Mouse (Mus musculus) forebrain, embryonic 14.5 days (tissue): Measurements from ENCODE around the gene Klhdc7a. TPM values are rescaled to one million over a fixed set of nuclear protein-coding genes. Genes with fewer than 3 reads are reported as not detected.

Source experiments
- ATAC-seq: fragments of 200-750 bp; cut with Nextera tagmentation; 2 replicates; pipeline ENCODE4 v1.8.0; 2017; ENCODE audit warnings: mild to moderate bottlenecking, moderate library complexity
- DNase-seq: peaks from one replicate; pipeline ENCODE4 v3.0.0-alpha.2; 2015; ENCODE audit warnings: low spot score
- H3K27ac ChIP-seq: fragments of 300-500 bp; sonication (generic); 2 replicates; pipeline ENCODE4 v1.5.1; 2014; ENCODE audit warnings: low read depth, mild to moderate bottlenecking, control low read depth, low read length, moderate library complexity
- H3K27me3 ChIP-seq: fragments of 300-500 bp; sonication (generic); replicated peaks from 2 replicates; pipeline ENCODE4 v1.6.1; 2014; ENCODE audit warnings: low read length, control low read depth, mixed read lengths; ENCODE audit not compliant: control insufficient read depth, insufficient read depth
- H3K36me3 ChIP-seq: fragments of 300-500 bp; sonication (generic); 2 replicates; pipeline ENCODE4 v1.6.1; 2014; ENCODE audit warnings: low read length, control low read depth; ENCODE audit not compliant: control insufficient read depth, insufficient read depth
- H3K4me1 ChIP-seq: fragments of 300-500 bp; sonication (generic); 2 replicates; pipeline ENCODE4 v1.6.1; 2014; ENCODE audit warnings: antibody characterized with exemption, low read length, control low read depth; ENCODE audit not compliant: control insufficient read depth, insufficient read depth
- H3K4me2 ChIP-seq: fragments of 300-500 bp; sonication (generic); 2 replicates; pipeline ENCODE4 v1.6.1; 2014; ENCODE audit warnings: mild to moderate bottlenecking, control low read depth, low read length
- H3K4me3 ChIP-seq: fragments of 300-500 bp; sonication (generic); 2 replicates; pipeline ENCODE4 v1.5.1; 2014; ENCODE audit warnings: low read depth, low read length, control low read depth
- H3K9ac ChIP-seq: fragments of 300-500 bp; sonication (generic); 2 replicates; pipeline ENCODE4 v1.6.1; 2014; ENCODE audit warnings: mild to moderate bottlenecking, low read length, control low read depth, moderate library complexity
- H3K9me3 ChIP-seq: fragments of 300-500 bp; sonication (generic); replicated peaks from 2 replicates; pipeline ENCODE4 v1.6.1; 2016; ENCODE audit warnings: low read length, control low read depth, mixed read lengths; ENCODE audit not compliant: control insufficient read depth
- WGBS: fragments of 180-500 bp; shearing (Covaris S2); extraction: QIAGEN DNeasy Blood & Tissue Kit; methylation state at CpG from one replicate; pipeline ENCODE4 v1.1.7; 2014; 5-methylcytosine and 5-hydroxymethylcytosine counted together
- microRNA counts: library from miRNA; unstranded; fragments of <30 nt; microRNA quantifications from one replicate; lab custom pipeline; 2016
- microRNA-seq: library from miRNA; unstranded; fragments of <30 nt; microRNA quantifications from one replicate; pipeline ENCODE4, GENCODE M21; 2016
- polyA plus RNA-seq: library from polyadenylated mRNA; unstranded; fragments of >200 nt; fragmentation: Nextera tagmentation; extraction: Ambion mirVana; gene quantifications from 2 replicates; pipeline ENCODE4 v1.2.1, GENCODE M21; 2014

The Klhdc7a gene
- polyA plus RNA-seq, 1 experiment from 2014 or later: 0.22 TPM

DNA sequence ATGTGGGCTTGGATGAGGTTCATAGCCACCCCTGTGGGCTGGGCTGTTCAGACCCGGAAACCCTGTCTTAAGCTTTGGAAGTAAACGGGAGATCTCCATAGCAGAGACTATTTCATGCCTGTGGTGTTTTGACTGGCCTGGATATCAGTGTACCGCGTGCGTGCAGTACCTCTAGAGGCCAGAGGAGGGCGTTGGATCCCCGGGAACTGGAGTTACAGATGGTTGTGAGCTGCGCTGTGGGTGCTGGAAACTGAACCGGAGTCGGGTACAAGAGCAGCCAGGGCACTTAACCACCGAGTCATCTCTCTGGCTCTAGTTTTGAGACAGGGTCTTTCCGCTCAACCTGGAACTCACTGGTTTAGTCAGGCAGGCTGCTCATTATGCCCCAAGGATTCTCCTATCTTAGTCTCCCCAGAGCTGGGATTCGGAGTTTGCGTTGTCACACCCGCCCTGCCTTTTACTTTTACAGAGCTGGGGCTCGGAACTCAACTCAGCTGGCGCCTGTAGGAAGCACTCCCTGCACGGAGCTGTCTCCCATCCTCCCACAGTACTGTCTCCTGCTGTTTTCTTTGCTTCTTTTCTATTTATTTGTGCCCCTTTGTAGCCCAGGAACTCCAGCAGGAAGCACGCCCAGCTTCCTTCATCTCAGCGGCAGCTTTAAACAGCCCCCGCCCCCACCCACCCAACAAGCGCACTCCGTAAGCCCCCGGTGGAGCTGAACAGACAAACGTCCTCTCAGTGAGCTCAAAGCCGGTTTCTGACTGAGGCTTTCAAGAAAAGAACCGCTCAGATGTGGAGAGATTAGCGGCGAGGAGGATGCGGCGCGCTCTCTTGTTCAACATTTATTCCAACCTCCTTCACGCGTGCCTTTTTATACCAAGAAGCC, 42.3 kb downstream of the Klhdc7a start:
- DNase-seq (peak; percentile 74), ATAC-seq (peak; percentile 64)
- WGBS: 13% methylated on average over 34 of the region's 34 CpGs
- Histone ChIP-seq H3K27ac (peak overlapping the region; percentile 67), H3K4me2 (peak overlapping the region; percentile 47), H3K9me3 (no peaks in the 10 kb centered on the region), H3K4me3 (peak overlapping the region; percentile 22), H3K9ac (peak overlapping the region; percentile 32), H3K27me3 (0 out of 2 replicates have a peak, but pooled peaks cover 8% of the 10 kb centered on the region), H3K4me1 (peaks cover 21% of the 10 kb centered on the region), H3K36me3 (no peaks in the 10 kb centered on the region)

DNA sequence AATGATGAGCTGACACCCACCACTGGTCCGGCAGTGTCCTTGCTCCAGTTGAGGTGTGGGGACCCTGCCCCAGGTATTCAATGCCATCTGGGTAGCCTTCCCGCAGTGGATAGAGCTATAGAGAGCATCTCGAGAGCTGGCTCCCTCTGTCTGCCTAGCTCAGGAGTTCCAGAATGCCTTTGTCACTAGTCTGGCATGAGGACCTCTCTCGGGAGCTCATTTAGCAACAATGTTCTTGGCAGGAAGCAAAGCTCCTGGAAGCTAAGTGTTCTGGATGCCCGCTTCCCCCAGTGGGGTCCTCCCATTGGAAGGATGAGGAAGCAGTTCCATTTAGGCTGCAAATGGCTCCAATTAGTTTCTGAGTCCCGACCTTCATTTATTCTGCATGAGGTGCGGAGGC, 51.1 kb downstream of the Klhdc7a start:
- no peak overlapping the region for H3K4me3 ChIP-seq
- H3K4me2 ChIP-seq: no peak overlapping the region
- ATAC-seq: no peak
- WGBS: 67% methylated on average over 7 of the region's 7 CpGs
- DNase-seq: peak; percentile 39
- no peak overlapping the region for H3K9ac ChIP-seq
- H3K9me3 ChIP-seq: no peaks in the 10 kb centered on the region
- H3K27ac ChIP-seq: no peak overlapping the region
- no peaks in the 10 kb centered on the region for H3K27me3 ChIP-seq
- no peaks in the 10 kb centered on the region for H3K4me1 ChIP-seq
- no peaks in the 10 kb centered on the region for H3K36me3 ChIP-seq

MicroRNA genes within 50 kb of the gene (microRNA counts, 519-probe panel; counts per million panel counts)
- not detected for microRNA mmu-miR-2139 (lab: Ali Mortazavi, UCI)

Small RNA genes within 50 kb of the gene (microRNA-seq; reads per million reads assigned to microRNA genes)
- not detected for gene Mir2139

Other genes with a start within 250 kb of the Klhdc7a start
- gene Pax7, start 134.5 kb downstream of the Klhdc7a start, polyA plus RNA-seq: 0.05 and 0.06 TPM in 2 replicates